Mouse (Mus musculus) kidney, postnatal 10 days (tissue): ENCODE results near the gene Cct3.
"Not testable (repeated sequence)": the region's sequence is repeated elsewhere in the genome, so short reads cannot be mapped to it uniquely, and the experiment has no call there.

ENCODE experiments used
- DNase-seq: peaks from one replicate; pipeline ENCODE4 v3.0.0; 2021; ENCODE audit warnings: mixed read lengths

Gene Cct3

GRCm38 (mm10) chr3:88296561-88297318 is at the start of gene Cct3, which contains the start of gene Tsacc:
Cct3 (plus strand) TSS chr3:88297116.
Tsacc (minus strand) TSS chr3:88296999.
- DNase-seq = peak; percentile 97

GRCm38 (mm10) chr3:88247666-88248065 is 49.2 kb upstream of the Cct3 start:
- DNase-seq = no peak

- no peak for DNase-seq
Measured at GRCm38 (mm10) chr3:88248406-88248805, 48.5 kb upstream of the Cct3 start.

GRCm38 (mm10) chr3:88252739-88253138 is 44.2 kb upstream of the Cct3 start:
- no peak for DNase-seq

GRCm38 (mm10) chr3:88254268-88254926 is 42.5 kb upstream of the Cct3 start, which contains the start of gene Rhbg:
Rhbg (minus strand) TSS chr3:88254709.
- peak; percentile 80 for DNase-seq

GRCm38 (mm10) chr3:88255950-88256349 is 41.0 kb upstream of the Cct3 start:
- DNase-seq = peak; percentile 32

- DNase-seq = peak; percentile 19
Measured at GRCm38 (mm10) chr3:88256382-88256781, 40.5 kb upstream of the Cct3 start.

GRCm38 (mm10) chr3:88262346-88262745 is 34.6 kb upstream of the Cct3 start:
- DNase-seq = no peak

- DNase-seq = not testable (repeated sequence)
Measured at GRCm38 (mm10) chr3:88268014-88268413, 28.9 kb upstream of the Cct3 start.

GRCm38 (mm10) chr3:88268991-88269390 is 27.9 kb upstream of the Cct3 start:
- no peak for DNase-seq

GRCm38 (mm10) chr3:88271298-88271697 is 25.6 kb upstream of the Cct3 start:
- DNase-seq = not testable (repeated sequence)

GRCm38 (mm10) chr3:88271859-88272258 is 25.1 kb upstream of the Cct3 start:
- DNase-seq = no peak

GRCm38 (mm10) chr3:88274002-88274401 is 22.9 kb upstream of the Cct3 start:
- DNase-seq = no peak

GRCm38 (mm10) chr3:88276121-88276520 is 20.8 kb upstream of the Cct3 start:
- no peak for DNase-seq

- DNase-seq = peak; percentile 55
Measured at GRCm38 (mm10) chr3:88276529-88277143, 20.3 kb upstream of the Cct3 start.

- DNase-seq = no peak
Measured at GRCm38 (mm10) chr3:88280035-88280434, 16.9 kb upstream of the Cct3 start.

- DNase-seq = not testable (repeated sequence)
Measured at GRCm38 (mm10) chr3:88281141-88281916, 15.6 kb upstream of the Cct3 start.

GRCm38 (mm10) chr3:88284815-88285564 is 11.9 kb upstream of the Cct3 start:
- not testable (repeated sequence) for DNase-seq

- not testable (repeated sequence) for DNase-seq
Measured at GRCm38 (mm10) chr3:88285565-88285895, 11.4 kb upstream of the Cct3 start.

GRCm38 (mm10) chr3:88287110-88287509 is 9.8 kb upstream of the Cct3 start, which contains the start of gene Gm38392:
Gm38392 (minus strand) TSS chr3:88287210.
- no peak for DNase-seq

GRCm38 (mm10) chr3:88288133-88288713 is 8.7 kb upstream of the Cct3 start:
- DNase-seq = not testable (repeated sequence)

GRCm38 (mm10) chr3:88291970-88292369 is 4.9 kb upstream of the Cct3 start:
- peak; percentile 33 for DNase-seq
